Mouse (Mus musculus): ENCODE results near the gene Ina.
"Not testable (repeated sequence)": the region's sequence is repeated elsewhere in the genome, so short reads cannot be mapped to it uniquely, and the experiment has no call there.

The Ina gene

GRCm38 (mm10) chr19:47014447-47015381 lies at the start of gene Ina, which contains the start of gene Nt5c2:
Gene Ina, plus strand, starts transcription at chr19:47014698.
Gene Nt5c2, minus strand, starts transcription at chr19:47015153.
- peak; percentile 93 for DNase-seq (ENCODE audit: low read depth, low spot score)

DNA sequence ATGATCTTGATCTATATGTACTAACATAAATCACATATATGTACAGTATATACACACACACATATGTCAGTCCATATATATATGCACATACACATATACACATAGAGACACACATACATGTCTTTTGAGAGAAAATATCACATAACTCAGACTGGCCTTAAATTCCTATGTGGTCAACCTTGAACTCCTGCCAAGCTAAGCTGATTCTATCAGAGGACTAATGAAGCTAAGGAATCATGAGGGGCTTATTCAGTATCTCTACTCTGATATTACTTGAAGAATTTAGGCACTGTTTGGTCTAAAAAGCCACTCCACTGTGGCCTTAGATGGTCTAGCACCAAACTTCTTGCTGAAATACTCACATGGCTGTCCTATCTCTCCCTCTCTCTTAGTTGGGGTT lies 49.0 kb upstream of the Ina start:
- DNase-seq (ENCODE audit: low read depth, low spot score): no peak

DNA sequence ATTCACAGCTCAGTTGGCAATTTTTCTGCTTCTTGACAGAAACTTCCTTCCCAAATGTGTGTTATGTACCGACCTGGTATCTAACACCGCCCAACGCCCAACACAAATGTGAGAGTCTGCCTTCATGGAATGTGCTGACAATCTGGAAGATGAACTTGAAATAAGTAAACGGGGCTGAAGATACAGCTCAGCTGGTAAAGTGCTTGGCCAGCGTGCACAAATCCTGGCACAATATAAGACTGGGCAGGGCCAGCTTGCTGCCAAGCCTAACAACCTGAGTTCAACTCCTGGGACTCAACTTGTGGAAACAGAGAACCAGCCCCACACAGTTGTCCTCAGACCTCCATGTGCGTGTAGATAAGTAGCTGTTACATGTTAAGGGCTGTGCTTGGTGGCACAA lies 48.2 kb upstream of the Ina start:
- DNase-seq (ENCODE audit: low read depth, low spot score): no peak

DNA sequence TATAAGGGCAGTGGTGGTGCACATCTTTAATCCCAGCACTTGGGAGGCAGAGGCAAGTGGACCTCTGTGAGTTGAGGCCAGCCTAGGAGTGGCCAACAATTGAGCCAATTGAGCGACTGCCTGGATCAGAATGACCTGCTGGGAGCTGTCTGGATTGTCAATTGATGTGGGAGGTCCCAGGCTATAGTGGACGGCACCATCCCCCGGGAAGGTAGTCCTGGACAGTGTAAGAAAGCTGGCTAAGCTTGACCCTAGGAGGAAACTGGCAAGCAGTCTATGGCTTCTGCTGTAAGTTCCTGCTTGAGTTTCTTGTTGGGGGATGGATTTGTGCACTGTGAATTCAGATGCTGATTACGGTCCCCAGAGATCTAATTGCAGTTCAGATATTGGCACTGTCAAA lies 46.6 kb upstream of the Ina start:
- no peak for DNase-seq (ENCODE audit: low read depth, low spot score)

DNA sequence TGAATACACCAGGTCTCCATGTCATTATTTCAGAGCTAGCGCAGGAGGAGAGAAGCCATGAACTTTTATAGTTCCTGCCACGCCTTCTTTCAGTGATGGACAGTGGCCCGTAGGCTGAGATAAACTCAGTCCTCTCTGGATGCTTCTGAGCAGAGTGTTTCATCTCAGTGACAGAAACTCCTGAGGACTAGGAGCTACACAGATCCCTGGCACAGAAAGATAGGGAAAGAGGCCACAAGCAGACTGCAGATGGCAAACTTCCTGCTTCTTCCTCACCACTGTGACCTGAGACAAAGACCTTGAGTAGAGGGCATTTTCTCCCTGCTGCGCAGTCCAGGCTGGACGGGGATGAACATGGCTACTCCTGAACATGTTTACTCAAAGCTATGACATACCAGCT lies 45.7 kb upstream of the Ina start:
- no peak for DNase-seq (ENCODE audit: low read depth, low spot score)

DNA sequence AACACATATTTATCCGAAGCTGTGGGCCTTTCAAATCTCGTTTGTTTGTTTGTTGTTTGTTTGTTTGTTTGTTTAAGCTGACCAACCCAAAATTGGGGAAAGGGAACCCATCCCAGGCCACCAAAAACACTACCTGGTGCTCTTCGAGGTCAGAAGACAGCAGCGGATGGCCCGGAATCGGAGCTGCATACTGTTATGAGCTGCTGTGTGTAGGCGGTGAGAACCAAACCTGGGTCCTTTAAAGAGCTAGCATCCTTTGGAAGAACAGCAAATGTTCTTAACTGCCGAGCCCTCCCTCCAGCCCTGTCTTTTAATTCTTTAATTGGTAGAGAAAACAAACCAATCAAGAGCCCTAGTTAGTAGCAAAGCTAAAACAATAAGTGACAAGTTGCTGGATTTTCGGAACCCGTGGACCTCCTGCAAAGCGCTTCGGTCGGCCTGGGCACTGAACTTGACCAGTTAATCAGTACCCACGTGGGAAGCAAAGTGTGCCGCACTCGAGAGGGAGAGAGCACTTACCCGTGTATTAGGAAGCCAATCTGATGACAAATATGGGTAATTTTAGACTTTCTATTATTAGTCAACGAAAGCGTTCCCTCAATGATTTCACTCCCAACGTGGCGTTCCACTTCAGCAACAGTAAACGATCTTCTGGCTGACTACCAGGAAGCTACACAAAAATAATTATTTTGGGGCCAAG lies 45.1 kb upstream of the Ina start:
- DNase-seq (ENCODE audit: low read depth, low spot score): no peak

- DNase-seq (ENCODE audit: low read depth, low spot score): peak; percentile 65
Measured at GRCm38 (mm10) chr19:46970121-46970729, 44.3 kb upstream of the Ina start.

GRCm38 (mm10) chr19:46971051-46971689 lies 43.3 kb upstream of the Ina start:
- no peak for DNase-seq (ENCODE audit: low read depth, low spot score)

GRCm38 (mm10) chr19:46971712-46972111 lies 42.8 kb upstream of the Ina start:
- DNase-seq (ENCODE audit: low read depth, low spot score): no peak

- no peak for DNase-seq (ENCODE audit: low read depth, low spot score)
Measured at GRCm38 (mm10) chr19:46972159-46972558, 42.3 kb upstream of the Ina start.

GRCm38 (mm10) chr19:46975565-46975964 lies 38.9 kb upstream of the Ina start:
- no peak for DNase-seq (ENCODE audit: low read depth, low spot score)

DNA sequence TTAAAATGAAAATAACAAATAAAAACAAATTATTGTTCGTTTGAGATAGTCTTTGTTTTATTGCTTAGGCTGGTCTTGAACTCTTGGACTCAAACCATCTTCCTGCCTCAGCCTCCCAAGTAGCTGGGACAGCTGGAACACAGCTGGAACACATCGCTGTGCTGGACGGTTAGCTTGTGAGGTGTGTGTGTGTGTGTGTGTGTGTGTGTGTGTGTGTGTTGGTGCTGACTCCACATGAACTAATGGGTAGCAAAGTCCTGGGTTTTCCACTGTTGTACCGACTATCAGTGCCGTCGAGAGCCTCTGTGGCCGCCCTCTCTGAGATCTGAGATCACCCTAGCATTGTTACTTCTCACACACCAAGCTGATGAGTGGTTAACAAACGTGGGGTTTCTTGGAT lies 38.5 kb upstream of the Ina start:
- DNase-seq (ENCODE audit: low read depth, low spot score): no peak

- no peak for DNase-seq (ENCODE audit: low read depth, low spot score)
Measured at GRCm38 (mm10) chr19:46976743-46977142, 37.8 kb upstream of the Ina start.

DNA sequence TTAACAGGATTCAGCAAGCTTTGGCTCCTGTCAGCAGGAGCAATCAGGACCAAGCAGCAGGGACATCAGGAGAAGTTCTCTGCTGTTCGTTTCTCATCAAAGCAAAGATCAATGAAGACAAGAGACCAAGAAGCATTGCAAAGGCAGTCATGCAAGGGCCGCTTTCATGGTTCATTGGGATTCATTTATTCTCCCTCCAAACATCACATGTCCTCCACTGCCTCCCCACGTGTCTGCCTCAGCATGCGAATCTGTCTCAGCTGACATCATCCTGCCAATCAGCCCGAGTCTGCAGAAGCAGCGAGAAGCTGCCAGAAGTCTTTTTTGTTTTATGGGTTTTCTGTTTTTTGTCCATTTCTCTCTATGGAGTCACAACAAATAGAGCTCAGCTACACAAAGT lies 37.0 kb upstream of the Ina start:
- peak; percentile 38 for DNase-seq (ENCODE audit: low read depth, low spot score)

DNA sequence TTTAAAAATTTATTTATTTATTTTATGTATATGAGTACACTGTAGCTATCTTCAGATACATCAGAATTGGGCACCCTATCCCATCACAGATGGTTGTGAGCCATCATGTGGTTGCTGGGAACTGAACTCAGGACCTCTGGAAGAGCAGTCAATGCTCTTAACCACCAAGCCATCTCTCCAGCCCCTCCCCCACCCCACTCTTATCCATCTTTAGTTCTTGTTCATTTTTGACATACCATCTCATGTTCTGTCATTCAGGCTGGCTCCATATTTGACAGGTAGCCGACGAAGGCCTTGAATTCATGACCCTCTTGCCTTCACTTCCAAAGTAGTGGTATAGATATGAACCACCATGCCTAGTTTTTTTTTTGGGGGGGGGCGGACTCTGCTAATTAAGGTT lies 36.4 kb upstream of the Ina start:
- DNase-seq (ENCODE audit: low read depth, low spot score): not testable (repeated sequence)

DNA sequence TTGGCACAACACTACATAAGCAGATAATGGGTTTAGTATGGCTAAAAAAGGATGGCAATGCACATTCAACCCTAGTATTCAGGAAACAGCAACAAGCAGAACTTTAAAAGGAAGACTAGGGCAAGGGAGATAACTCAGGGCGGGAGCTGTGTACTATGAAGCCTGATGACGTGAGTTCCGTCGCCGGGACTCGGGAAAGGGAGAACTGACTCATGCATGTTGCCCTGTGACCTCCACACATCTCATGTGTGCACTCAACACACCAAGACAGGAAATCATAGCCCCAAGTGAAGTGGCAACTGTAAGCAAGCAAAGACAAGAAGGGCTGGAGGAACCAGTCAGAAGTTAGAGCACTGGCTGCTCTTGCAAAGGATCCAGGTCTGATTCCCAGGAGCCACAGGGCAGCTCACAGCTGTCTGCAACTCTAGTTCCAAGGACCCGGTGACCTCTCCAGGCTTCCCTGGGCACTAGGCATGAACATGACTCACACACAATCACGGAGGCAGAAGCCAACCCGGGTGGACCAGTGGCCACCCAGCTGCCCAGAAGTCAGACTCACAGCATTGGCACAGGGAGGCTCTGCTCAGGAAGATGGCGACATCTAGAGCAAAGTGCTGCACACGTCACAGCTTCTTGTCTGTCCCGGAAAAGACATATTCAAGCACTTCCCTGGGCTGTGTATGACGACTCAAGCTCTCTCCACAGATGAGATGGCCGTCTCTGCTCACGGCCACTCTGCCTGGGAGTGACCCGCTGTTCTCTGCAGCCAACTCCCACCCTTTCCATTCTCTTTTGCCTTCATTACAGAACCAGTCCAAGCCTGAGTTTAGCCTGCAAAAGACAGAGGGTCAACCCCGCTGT lies 35.3 kb upstream of the Ina start:
- DNase-seq (ENCODE audit: low read depth, low spot score): no peak

DNA sequence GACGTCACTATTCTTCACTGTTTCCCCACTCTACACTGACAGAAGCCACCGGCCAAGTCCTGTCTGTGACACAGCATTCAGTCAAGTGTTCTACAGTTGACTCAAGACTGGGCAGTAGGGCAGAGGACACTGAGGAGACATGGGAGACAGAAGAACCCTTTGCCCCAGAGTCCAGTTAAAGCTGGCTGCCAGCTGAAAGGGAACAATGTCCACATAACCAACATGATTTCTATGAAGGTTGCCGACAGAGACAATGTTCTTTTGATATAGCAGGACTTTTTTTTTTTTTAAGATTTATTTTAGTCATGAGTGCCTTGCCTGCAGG lies 34.8 kb upstream of the Ina start:
- DNase-seq (ENCODE audit: low read depth, low spot score): no peak

DNA sequence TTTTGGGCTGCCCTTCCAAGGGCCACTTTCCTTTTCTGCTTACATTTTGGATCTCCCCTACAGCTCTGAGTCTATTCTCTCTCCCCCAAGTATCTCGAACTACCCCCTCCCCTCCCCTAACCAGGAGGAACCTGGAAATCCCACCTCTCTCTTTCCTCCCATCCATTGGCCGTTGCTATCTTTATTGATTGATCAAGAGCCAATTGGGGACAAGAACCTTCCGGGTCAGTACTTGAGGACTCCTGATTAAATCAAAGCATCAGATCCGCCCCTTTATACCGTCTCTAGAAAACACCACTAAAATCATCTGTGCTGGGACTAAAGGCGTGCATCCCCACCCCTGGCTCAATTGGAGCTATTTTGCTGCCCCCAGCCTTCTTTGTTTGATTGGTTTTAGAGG lies 33.0 kb upstream of the Ina start:
- peak; percentile 32 for DNase-seq (ENCODE audit: low read depth, low spot score)

DNA sequence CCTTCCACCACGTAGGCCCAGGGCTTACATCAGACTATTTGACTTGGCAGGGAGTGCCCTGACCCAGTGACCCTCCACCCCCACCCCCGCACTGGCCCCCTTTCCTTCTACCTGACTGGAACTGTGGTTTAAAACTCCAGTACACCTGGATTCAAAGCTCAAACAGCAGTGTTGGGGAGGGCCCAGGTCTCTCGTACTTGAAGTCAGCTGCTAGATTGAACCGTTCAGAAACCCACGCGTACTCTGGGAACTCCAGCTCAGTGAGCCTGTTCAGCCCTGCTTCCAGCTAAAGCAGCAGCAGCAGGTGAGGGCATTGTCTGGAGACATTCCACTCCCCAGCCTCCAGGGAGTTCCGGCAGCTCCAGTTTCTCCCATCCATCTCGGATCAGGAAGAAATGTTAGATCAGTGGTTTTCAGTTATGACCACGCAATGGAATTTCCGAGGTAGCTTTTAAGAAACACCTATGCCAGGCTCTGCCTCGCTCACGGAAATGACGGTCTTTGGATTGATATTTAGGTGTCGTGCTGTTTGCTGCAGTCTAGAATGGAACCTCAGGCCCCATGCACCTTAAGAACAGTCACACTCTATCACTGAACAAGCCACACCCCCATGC lies 31.0 kb upstream of the Ina start:
- peak; percentile 64 for DNase-seq (ENCODE audit: low read depth, low spot score)

- DNase-seq (ENCODE audit: low read depth, low spot score): peak; percentile 23
Measured at GRCm38 (mm10) chr19:46983966-46984380, 30.5 kb upstream of the Ina start.

All from ZHBTc4 (cell line).